Mouse (Mus musculus) ES-Bruce4 (cell line): Measurements from ENCODE around the gene Dlx4. TPM values are rescaled to one million over a fixed set of nuclear protein-coding genes. Genes with fewer than 3 reads are reported as not detected.
A peak's percentile ranks its signal among the peaks of the same experiment; 100 is the strongest.

Experiments used
- H3K27ac ChIP-seq: 2 replicates; pipeline ENCODE4 v1.5.1; 2012; ENCODE audit warnings: low read length, inconsistent platforms; ENCODE audit not compliant: insufficient read depth
- H3K27me3 ChIP-seq: 2 replicates; pipeline ENCODE4 v1.6.1; 2012; ENCODE audit warnings: mild to moderate bottlenecking, low read length, inconsistent platforms; ENCODE audit not compliant: control insufficient read depth, poor library complexity, insufficient read depth, severe bottlenecking
- H3K36me3 ChIP-seq: 2 replicates; pipeline ENCODE4 v1.6.1; 2012; ENCODE audit warnings: inconsistent platforms, mild to moderate bottlenecking, low read length, moderate library complexity; ENCODE audit not compliant: control insufficient read depth, poor library complexity, insufficient read depth, severe bottlenecking
- H3K4me1 ChIP-seq: one replicate; pipeline ENCODE4 v1.8.1; 2011; ENCODE audit warnings: low read length; ENCODE audit not compliant: control insufficient read depth, insufficient read depth
- H3K4me3 ChIP-seq: 2 replicates; pipeline ENCODE4 v1.5.1; 2011; ENCODE audit warnings: low read depth, mild to moderate bottlenecking, low read length
- H3K9ac ChIP-seq: 2 replicates; pipeline ENCODE4 v1.6.1; 2012; ENCODE audit warnings: low read depth, mild to moderate bottlenecking, inconsistent platforms; ENCODE audit not compliant: poor library complexity, severe bottlenecking
- H3K9me3 ChIP-seq: replicated peaks from 2 replicates; pipeline ENCODE4 v1.6.1; 2012; ENCODE audit warnings: mild to moderate bottlenecking, low read length, inconsistent platforms; ENCODE audit not compliant: control insufficient read depth, poor library complexity, insufficient read depth, severe bottlenecking
- CTCF ChIP-seq: IDR thresholded peaks from one replicate; pipeline ENCODE4 v1.8.1; 2011; ENCODE audit warnings: low read depth, low read length
- EP300 ChIP-seq: IDR thresholded peaks from 2 replicates; pipeline ENCODE4 v1.6.1; 2011; ENCODE audit warnings: low read depth, low read length; ENCODE audit not compliant: insufficient read depth
- POLR2A ChIP-seq: IDR thresholded peaks from one replicate; pipeline ENCODE4 v1.8.1; 2011; ENCODE audit warnings: low read length; ENCODE audit not compliant: insufficient read depth
- polyA plus RNA-seq: library from polyadenylated mRNA; stranded (reverse); fragments of >200 nt; gene quantifications from 2 replicates; pipeline ENCODE4 v1.2.4, GENCODE M21; 2011; ENCODE audit warnings: low read depth; ENCODE audit not compliant: missing spikeins, insufficient read depth, insufficient read length

Gene Dlx4
- polyA plus RNA-seq, 1 experiment: 0.96 TPM

GRCm38 (mm10) chr11:95155511-95155910 is 9.4 kb upstream of the Dlx4 start:
- Histone ChIP-seq H3K27me3 (peaks cover 4% of the 10 kb centered on the region; the same call in 1 of the 2 replicates), H3K36me3 (no peaks in the 10 kb centered on the region), H3K9me3 (no peaks in the 10 kb centered on the region), H3K27ac (no peak overlapping the region), H3K4me1 (no peaks in the 10 kb centered on the region), H3K9ac (no peak overlapping the region), H3K4me3 (no peak overlapping the region)
- no peak for TF ChIP-seq POLR2A
- TF ChIP-seq EP300: no peak
- TF ChIP-seq CTCF: no peak

- H3K36me3 ChIP-seq: no peaks in the 10 kb centered on the region
- H3K4me3 ChIP-seq: no peak overlapping the region
- no peaks in the 10 kb centered on the region for H3K4me1 ChIP-seq
- H3K9ac ChIP-seq: no peak overlapping the region
- H3K9me3 ChIP-seq: no peaks in the 10 kb centered on the region
- no peak for TF ChIP-seq POLR2A
- no peak for TF ChIP-seq EP300
- TF ChIP-seq CTCF: no peak
- H3K27ac ChIP-seq: no peak overlapping the region
- H3K27me3 ChIP-seq: peaks cover 4% of the 10 kb centered on the region
Observed at GRCm38 (mm10) chr11:95153681-95154080, 7.6 kb upstream of the Dlx4 start.

GRCm38 (mm10) chr11:95153116-95153515 is 7.1 kb upstream of the Dlx4 start:
- no peak overlapping the region for H3K9ac ChIP-seq
- no peak overlapping the region for H3K4me3 ChIP-seq
- no peaks in the 10 kb centered on the region for H3K4me1 ChIP-seq
- no peaks in the 10 kb centered on the region for H3K36me3 ChIP-seq
- no peak overlapping the region for H3K27ac ChIP-seq
- peaks cover 4% of the 10 kb centered on the region for H3K27me3 ChIP-seq
- no peak for TF ChIP-seq POLR2A
- H3K9me3 ChIP-seq: no peaks in the 10 kb centered on the region

- Histone ChIP-seq H3K36me3 (no peaks in the 10 kb centered on the region), H3K27ac (no peak overlapping the region), H3K9ac (0 out of 2 replicates have a peak overlapping the region, but pooled peaks have one; percentile 17), H3K9me3 (no peaks in the 10 kb centered on the region), H3K4me1 (no peaks in the 10 kb centered on the region), H3K4me3 (peak overlapping the region; percentile 11), H3K27me3 (peaks cover 8% of the 10 kb centered on the region)
- no peak for TF ChIP-seq CTCF
Observed at GRCm38 (mm10) chr11:95150269-95151049, 4.4 kb upstream of the Dlx4 start.

- no peaks in the 10 kb centered on the region for H3K4me1 ChIP-seq
Observed at GRCm38 (mm10) chr11:95149462-95150268, 3.6 kb upstream of the Dlx4 start.

GRCm38 (mm10) chr11:95148754-95149153 is 2.7 kb upstream of the Dlx4 start:
- no peak overlapping the region for H3K9ac ChIP-seq
- no peaks in the 10 kb centered on the region for H3K9me3 ChIP-seq
- no peaks in the 10 kb centered on the region for H3K36me3 ChIP-seq
- H3K4me1 ChIP-seq: no peaks in the 10 kb centered on the region
- no peak overlapping the region for H3K4me3 ChIP-seq
- no peak overlapping the region for H3K27ac ChIP-seq
- no peak for TF ChIP-seq CTCF
- peaks cover 20% of the 10 kb centered on the region for H3K27me3 ChIP-seq

More at GRCm38 (mm10) chr11:95149462-95150268, 3.6 kb upstream of the Dlx4 start:
- H3K36me3 ChIP-seq: no peaks in the 10 kb centered on the region
- H3K9ac ChIP-seq: no peak overlapping the region
- no peak overlapping the region for H3K4me3 ChIP-seq
- H3K9me3 ChIP-seq: no peaks in the 10 kb centered on the region
- no peak overlapping the region for H3K27ac ChIP-seq
- TF ChIP-seq POLR2A: no peak
- no peak for TF ChIP-seq EP300
- H3K27me3 ChIP-seq: peaks cover 14% of the 10 kb centered on the region
